Mouse (Mus musculus) heart, embryonic 16.5 days (tissue): Measurements from ENCODE around the gene BC030867. TPM values are rescaled to one million over a fixed set of nuclear protein-coding genes. Genes with fewer than 3 reads are reported as not detected.

Experiments used
- ATAC-seq: fragments of 200-750 bp; cut with Nextera tagmentation; replicated peaks from 2 replicates; pipeline ENCODE4 v1.8.0; 2017; ENCODE audit warnings: moderate number of reproducible peaks; ENCODE audit not compliant: insufficient read depth, low FRiP score; ENCODE audit errors: extremely low read depth
- H3K27ac ChIP-seq: fragments of 300-500 bp; sonication (generic); 2 replicates; pipeline ENCODE4 v1.5.1; 2014; ENCODE audit warnings: mild to moderate bottlenecking, low read length, control low read depth, moderate library complexity
- H3K27me3 ChIP-seq: fragments of 300-500 bp; sonication (generic); 2 replicates; pipeline ENCODE4 v1.6.1; 2014; ENCODE audit warnings: low read length, mixed read lengths; ENCODE audit not compliant: control insufficient read depth, insufficient read depth
- H3K36me3 ChIP-seq: fragments of 300-500 bp; sonication (generic); 2 replicates; pipeline ENCODE4 v1.6.1; 2014; ENCODE audit not compliant: control insufficient read depth, insufficient read depth
- H3K4me1 ChIP-seq: fragments of 300-500 bp; sonication (generic); 2 replicates; pipeline ENCODE4 v1.6.1; 2014; ENCODE audit warnings: low read length, mixed read lengths; ENCODE audit not compliant: control insufficient read depth, insufficient read depth
- H3K4me2 ChIP-seq: fragments of 300-500 bp; sonication (generic); 2 replicates; pipeline ENCODE4 v1.6.1; 2014; ENCODE audit warnings: low read depth, mild to moderate bottlenecking, control low read depth, low read length
- H3K4me3 ChIP-seq: fragments of 300-500 bp; sonication (generic); 2 replicates; pipeline ENCODE4 v1.5.1; 2014; ENCODE audit warnings: mild to moderate bottlenecking, control low read depth, low read length
- H3K9ac ChIP-seq: fragments of 300-500 bp; sonication (generic); 2 replicates; pipeline ENCODE4 v1.6.1; 2014; ENCODE audit warnings: low read length, control low read depth
- H3K9me3 ChIP-seq: fragments of 300-500 bp; sonication (generic); replicated peaks from 2 replicates; pipeline ENCODE4 v1.6.1; 2016; ENCODE audit warnings: low read length; ENCODE audit not compliant: control insufficient read depth
- WGBS: fragments of 180-500 bp; shearing (Covaris S2); extraction: QIAGEN DNeasy Blood & Tissue Kit; methylation state at CpG from one replicate; pipeline ENCODE4 v1.1.7; 2014; 5-methylcytosine and 5-hydroxymethylcytosine counted together
- polyA plus RNA-seq: library from polyadenylated mRNA; unstranded; fragments of >200 nt; fragmentation: Nextera tagmentation; extraction: Ambion mirVana; gene quantifications from 2 replicates; pipeline ENCODE4 v1.2.1, GENCODE M21; 2015

The BC030867 gene
- polyA plus RNA-seq, 1 experiment from 2014 or later, result 11.8 TPM

DNA sequence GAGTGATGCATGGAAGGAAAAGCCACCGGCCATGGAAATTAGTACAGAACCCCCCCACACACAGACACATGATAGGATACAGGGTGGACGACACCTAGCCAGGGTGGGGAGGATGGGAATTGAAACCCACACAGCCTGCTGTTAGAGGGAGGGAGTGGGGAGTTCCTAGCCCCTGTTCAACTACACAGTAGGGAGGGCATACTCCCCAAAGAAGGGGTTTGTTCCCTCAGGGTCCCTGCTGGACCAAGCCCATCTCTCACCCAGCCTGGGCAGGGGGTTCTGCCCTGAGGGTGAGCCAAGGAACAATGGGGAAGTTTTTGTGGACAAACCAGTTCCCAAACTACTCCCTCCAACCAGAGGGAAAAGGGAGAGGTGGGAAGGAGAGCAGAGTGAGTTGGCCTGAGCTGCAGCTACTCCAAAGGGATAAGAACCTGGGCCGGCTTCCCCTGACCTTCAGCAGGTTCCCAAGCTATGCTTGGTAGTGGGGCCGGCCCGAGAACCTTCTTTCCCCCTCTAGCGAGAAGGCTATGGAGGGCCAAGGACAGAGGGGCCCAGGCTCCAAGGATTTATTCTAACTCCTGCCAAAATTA lies 40.9 kb downstream of the BC030867 start:
- Histone ChIP-seq H3K36me3 (peaks cover 46% of the 10 kb centered on the region), H3K27ac (no peak overlapping the region), H3K4me1 (peaks cover 20% of the 10 kb centered on the region), H3K4me3 (no peak overlapping the region), H3K4me2 (no peak overlapping the region), H3K9ac (no peak overlapping the region), H3K9me3 (no peaks in the 10 kb centered on the region), H3K27me3 (no peaks in the 10 kb centered on the region)
- WGBS, result 55% methylated on average over 6 of the region's 6 CpGs
- no peak for ATAC-seq

DNA sequence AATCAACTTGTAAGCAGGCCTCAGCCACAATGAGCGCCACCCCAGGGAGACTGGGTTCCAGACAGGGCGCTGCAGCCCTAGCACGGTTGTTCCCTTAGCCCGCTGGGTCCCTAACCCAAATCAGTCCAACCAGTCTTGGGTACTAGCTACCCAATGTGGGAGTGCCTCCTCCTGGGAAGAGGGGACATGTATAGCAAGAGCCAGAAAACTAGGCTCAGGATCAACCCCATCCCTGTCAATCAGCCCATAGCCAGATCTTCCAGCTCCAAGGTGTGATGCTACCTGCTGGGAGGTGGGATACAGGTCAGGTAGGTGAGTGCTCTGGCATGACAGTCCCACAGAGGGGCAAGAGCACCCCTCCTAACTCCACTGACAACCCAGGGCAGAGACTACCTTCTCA lies 41.5 kb downstream of the BC030867 start:
- peaks cover 46% of the 10 kb centered on the region for H3K36me3 ChIP-seq

DNA sequence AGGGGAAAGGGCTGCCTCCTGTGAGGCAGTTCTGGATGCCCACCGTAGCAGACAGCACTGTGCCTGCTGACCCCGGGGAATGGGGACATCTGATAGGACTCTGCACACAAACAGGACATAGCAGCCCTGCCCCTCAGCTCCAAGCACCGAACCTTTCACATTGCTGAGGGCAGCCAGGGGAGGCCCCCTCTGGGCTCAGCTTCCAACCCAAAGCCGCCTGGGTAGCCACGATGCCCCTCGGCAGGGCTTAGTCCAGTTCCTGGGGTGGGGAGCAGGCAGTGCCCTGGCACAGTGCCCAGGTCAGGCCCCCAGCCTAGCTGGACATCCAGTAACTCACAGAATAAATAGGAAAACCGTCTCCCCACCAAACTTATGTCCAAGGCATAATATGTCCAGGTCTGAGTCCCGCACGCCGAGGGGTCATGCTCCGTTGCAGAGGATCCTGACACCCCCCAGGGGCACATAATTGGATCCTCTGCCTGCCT lies 42.4 kb downstream of the BC030867 start:
- H3K9ac ChIP-seq, result no peak overlapping the region
- no peaks in the 10 kb centered on the region for H3K9me3 ChIP-seq
- ATAC-seq, result no peak

More for the DNA sequence above, 41.5 kb downstream of the BC030867 start:
- Histone ChIP-seq H3K4me2 (no peak overlapping the region), H3K27me3 (no peaks in the 10 kb centered on the region), H3K9me3 (no peaks in the 10 kb centered on the region), H3K4me1 (peaks cover 26% of the 10 kb centered on the region), H3K27ac (no peak overlapping the region), H3K9ac (no peak overlapping the region), H3K4me3 (no peak overlapping the region)
- no peak for ATAC-seq
- WGBS, result 86% methylated on average over 4 of the region's 4 CpGs

DNA sequence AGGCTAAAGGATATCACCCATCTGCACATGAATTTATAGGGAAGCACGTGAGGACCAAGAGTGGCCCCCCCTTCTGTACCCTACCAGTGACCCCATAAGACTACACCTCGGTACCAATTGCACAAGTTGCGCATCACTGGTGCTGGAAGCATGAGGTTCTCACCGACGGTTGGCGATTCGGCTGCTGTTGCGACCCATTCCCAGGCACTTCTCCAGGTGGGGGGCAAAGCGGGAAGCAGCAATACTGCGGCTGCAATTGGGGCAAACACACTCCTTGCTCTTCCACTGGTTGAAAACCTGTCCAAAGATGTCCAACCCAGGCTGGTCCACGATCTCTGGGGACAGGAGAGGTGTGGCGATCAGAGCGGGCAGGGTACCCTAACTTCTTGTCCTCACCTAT lies 45.3 kb downstream of the BC030867 start:
- WGBS, result 95% methylated on average over 13 of the region's 13 CpGs
- Histone ChIP-seq H3K9me3 (no peaks in the 10 kb centered on the region), H3K4me1 (peaks cover 20% of the 10 kb centered on the region), H3K36me3 (peaks cover 33% of the 10 kb centered on the region), H3K4me3 (no peak overlapping the region), H3K27ac (no peak overlapping the region), H3K4me2 (no peak overlapping the region), H3K27me3 (no peaks in the 10 kb centered on the region), H3K9ac (no peak overlapping the region; the same call in 1 of the 2 replicates)
- no peak for ATAC-seq

More for the DNA sequence above, 42.4 kb downstream of the BC030867 start:
- Histone ChIP-seq H3K27ac (no peak overlapping the region), H3K27me3 (no peaks in the 10 kb centered on the region), H3K4me1 (peaks cover 22% of the 10 kb centered on the region), H3K4me2 (no peak overlapping the region), H3K4me3 (no peak overlapping the region), H3K36me3 (peaks cover 46% of the 10 kb centered on the region)
- WGBS, result 80% methylated on average over 11 of the region's 11 CpGs

DNA sequence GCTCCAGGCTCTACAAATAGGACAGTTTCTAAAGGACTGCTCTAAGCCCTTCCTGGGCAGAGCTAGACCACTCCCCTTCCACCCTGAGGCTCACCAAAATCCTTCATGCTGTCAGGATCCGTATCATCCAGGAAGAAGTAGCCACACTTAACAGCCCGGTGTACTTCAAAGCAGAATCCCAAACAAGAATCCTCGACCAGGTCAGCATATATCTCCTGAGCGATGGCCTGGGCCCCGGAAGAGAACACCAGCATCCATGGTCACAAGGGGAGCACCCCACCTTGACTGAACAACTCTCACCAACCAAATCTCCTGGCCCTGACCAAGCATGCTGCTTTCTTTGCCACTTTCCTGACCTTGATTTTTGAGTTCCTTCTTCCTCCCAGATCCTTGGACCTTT lies 45.7 kb downstream of the BC030867 start:
- Histone ChIP-seq H3K9ac (peak overlapping the region; percentile 90), H3K36me3 (peaks cover 33% of the 10 kb centered on the region), H3K4me3 (peak overlapping the region; percentile 81; the same call in 1 of the 2 replicates), H3K4me2 (peak overlapping the region; percentile 66; the same call in 1 of the 2 replicates), H3K27me3 (no peaks in the 10 kb centered on the region), H3K27ac (no peak overlapping the region), H3K9me3 (no peaks in the 10 kb centered on the region), H3K4me1 (peaks cover 20% of the 10 kb centered on the region)
- ATAC-seq, result no peak
- 77% methylated on average over 5 of the region's 5 CpGs for WGBS

DNA sequence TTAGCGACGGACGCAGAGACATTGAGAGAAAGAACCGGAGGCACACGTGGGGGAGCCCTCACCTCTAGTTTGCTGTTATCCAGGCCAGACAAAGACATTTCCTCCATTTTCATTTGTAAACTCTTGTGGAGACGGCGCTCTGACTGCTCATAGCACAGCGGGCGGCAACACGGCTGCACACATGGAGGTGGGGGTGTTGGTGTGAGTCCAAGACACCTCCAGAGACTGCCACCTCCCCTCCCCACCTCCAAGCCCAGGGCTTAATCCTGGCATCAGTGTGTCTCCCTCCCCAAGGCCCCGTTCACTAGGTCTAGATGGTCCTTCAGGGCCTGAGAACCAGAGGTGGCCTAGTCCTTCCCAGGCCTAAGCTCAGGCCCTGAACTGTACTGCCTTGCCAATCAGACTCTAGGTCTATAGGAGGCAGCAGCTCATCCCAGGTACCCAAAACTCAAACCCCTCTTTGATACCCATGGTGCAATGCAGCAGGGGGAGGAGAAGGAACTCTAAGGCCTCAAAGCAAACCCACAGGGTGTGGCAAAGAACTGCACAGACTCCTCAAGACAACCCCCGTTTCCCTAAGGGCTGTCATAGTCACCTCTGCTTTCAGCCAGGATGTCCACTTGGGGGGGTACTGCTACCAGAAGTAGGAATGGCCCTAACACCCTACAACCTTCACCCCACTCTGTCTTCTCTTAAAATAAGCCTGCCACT lies 46.4 kb downstream of the BC030867 start:
- peak overlapping the region; percentile 99 for H3K27ac ChIP-seq
- H3K36me3 ChIP-seq, result peaks cover 33% of the 10 kb centered on the region
- ATAC-seq, result no peak
- no peaks in the 10 kb centered on the region for H3K9me3 ChIP-seq
- 65% methylated on average over 12 of the region's 12 CpGs for WGBS
- peak overlapping the region; percentile 81 for H3K4me3 ChIP-seq
- H3K9ac ChIP-seq, result peak overlapping the region; percentile 90
- H3K4me2 ChIP-seq, result peak overlapping the region; percentile 66
- H3K4me1 ChIP-seq, result peaks cover 20% of the 10 kb centered on the region
- no peaks in the 10 kb centered on the region for H3K27me3 ChIP-seq

DNA sequence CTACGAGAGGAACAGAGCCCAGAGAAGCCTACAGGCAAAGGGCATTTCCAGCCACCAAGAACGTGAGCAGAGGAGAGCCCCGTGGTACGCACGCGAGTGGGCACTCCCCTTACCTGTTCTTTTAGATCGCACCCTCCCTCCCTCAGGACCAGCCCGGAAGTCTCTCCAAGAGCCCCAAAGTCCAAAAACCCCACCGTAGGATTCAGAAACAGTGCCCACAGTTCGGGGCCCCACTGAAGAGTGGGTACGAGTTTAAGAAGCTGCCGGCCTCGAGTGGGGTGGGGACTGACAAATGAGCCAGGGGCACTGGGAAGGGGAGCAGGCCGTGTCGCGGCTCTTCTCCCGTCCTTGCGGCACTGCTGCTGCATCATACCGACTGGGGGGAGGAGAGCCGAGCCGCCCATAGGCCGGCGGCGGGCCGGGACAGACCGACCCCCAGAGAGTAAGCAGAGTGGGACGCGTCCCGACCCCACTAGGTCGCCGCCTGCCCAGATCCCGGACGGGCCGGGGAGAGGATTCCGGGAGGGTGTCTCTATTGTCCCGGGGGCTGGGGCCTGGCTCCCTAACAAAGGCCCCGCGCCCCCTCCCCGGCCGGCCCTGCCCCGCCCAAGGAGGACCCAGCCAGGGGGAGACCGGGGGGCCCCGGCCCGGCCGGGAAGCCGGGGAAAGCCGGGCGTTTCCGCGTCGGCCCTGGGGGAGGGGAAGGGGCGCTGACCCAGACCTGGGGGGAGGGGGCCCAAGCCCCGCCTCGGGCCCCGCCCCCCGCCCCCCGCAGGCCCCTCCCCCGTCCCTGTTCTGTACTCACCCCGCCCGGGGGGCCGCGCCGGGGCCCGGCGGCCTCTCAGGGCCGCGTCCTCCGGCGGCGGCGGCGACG lies 47.2 kb downstream of the BC030867 start:
- under 1% methylated on average over 40 of the region's 73 CpGs for WGBS
- Histone ChIP-seq H3K4me1 (peaks cover 20% of the 10 kb centered on the region), H3K27ac (peak overlapping the region; percentile 99), H3K27me3 (no peaks in the 10 kb centered on the region), H3K4me2 (peak overlapping the region; percentile 66), H3K9ac (peak overlapping the region; percentile 90), H3K36me3 (peaks cover 29% of the 10 kb centered on the region), H3K9me3 (no peaks in the 10 kb centered on the region), H3K4me3 (peak overlapping the region; percentile 81)
- peak; percentile 58 for ATAC-seq

DNA sequence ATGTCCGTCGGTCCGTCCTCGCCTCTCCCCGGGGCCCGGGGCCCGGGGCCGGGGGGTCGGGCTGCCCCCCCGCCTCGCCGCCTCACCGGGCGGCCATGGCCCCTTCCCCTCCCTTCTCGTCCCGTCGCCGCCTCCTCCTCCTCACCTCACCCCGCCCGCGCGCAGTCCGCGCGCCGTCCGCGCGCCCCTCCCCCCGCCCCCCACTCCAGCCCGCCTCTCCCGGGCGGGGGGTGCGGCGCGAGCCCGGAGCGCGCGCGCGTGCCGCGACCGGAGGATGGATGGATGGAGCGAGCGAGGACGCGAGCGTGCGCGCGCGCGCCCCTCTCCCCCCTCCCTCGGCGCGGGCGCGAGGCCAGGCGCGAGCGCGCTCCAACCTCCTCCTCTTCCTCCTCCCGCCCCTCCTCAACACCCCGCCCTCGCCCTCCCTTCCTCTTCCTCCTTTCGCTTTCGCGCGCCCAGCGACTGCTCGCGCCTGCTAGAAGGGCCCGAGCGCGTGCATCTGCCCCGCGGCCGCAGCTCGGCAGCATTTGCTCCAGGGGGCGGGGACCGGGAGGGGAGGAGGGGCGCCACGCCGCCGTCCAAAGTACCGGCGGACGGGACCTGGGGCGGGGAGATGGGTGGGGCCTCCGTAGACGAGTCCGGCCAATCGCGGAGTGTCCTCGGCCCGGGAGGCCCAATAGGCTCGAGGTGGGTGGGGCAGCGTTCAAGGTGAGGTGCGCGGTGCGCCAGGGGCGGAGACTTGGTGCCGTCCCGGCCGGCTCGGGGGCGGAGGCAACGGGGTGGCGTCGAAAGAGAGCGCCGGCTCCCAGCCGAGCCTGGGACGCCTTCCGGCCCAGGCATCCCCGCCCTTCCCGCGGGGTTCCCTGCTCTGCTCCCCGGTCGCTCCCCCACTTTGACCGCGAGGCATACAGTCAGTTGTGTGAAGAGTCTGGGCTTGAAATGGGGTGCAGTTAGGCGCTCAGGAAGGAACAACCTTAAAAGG lies 48.1 kb downstream of the BC030867 start, which contains the start of gene Atxn7l3:
Atxn7l3 (minus strand) TSS at position 141 of the 982 bp plus-strand sequence.
- under 1% methylated on average over 70 of the region's 125 CpGs for WGBS
- H3K27ac ChIP-seq, result peak within 1 kb of the TSS; percentile 99
- peaks cover 20% of the 10 kb centered on the region for H3K36me3 ChIP-seq
- H3K4me1 ChIP-seq, result peaks cover 20% of the 10 kb centered on the region
- H3K4me3 ChIP-seq, result peak within 1 kb of the TSS; percentile 81
- H3K4me2 ChIP-seq, result peak within 1 kb of the TSS; percentile 98
- H3K9ac ChIP-seq, result peak within 1 kb of the TSS; percentile 91
- H3K9me3 ChIP-seq, result no peaks in the 10 kb centered on the region
- H3K27me3 ChIP-seq, result no peaks in the 10 kb centered on the region
- ATAC-seq, result peak; percentile 92
